Mouse (Mus musculus) spleen, adult 2 months (tissue): ENCODE data around the gene Trim12a.

ENCODE experiments used
- CTCF ChIP-seq: fragments of 200-500 bp; IDR thresholded peaks from 2 replicates; pipeline ENCODE4 v1.5.1; 2011; ENCODE audit warnings: mild to moderate bottlenecking, inconsistent platforms; ENCODE audit not compliant: insufficient read depth, insufficient read length, insufficient replicate concordance; ENCODE audit errors: extremely low read depth
- POLR2A ChIP-seq: fragments of 200-500 bp; IDR thresholded peaks from 2 replicates; pipeline ENCODE4 v1.6.1; 2011; ENCODE audit warnings: low read depth, low read length, inconsistent platforms

GRCm38 (mm10) chr7:104290641-104291040 lies 24.6 kb downstream of the Trim12a start:
- TF ChIP-seq CTCF = no peak
- TF ChIP-seq POLR2A = no peak
